In the genomic region with DNA sequence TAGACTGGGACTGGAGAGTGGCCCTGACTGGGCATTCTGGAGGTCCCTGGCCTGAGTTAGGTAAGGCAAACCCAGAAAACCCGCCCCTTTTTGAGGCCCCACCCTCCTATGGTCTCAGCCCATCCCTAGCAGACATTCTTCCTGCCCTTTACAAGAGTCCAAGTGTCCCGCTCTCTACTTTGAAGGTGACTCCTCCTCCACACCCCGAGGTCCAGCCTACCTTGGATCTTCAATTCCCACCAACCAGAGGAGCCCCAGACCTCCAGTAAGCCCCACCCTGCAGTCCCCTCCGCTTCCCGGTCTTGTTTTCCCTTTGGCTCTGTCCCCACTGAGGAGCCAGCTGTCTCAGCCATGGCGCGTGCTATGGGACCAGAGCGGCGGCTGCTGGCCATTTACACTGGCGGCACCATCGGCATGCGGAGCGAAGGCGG, we compare ENCODE assay signal across 9 mouse cellular contexts. TPM values are rescaled to one million over a fixed set of nuclear protein-coding genes. Genes with fewer than 3 reads are reported as not detected.
A peak's percentile ranks its signal among the peaks of the same experiment; 100 is the strongest.
DNase-seq lines count a peak whose midpoint lies in the region; ATAC-seq and TF ChIP-seq lines count a peak whose summit lies in the region.
"Had no signal": no experiment of that assay in that cellular context is flagged by ENCODE, and none has a peak within 500 bp of the region (broad histone marks: within the 10 kb centered on the region; RNA-seq: fewer than 3 reads in every experiment).

A gene (plus strand): TSS at position 139 of the 431 bp plus-strand sequence.

- whole genome bisulfite sequencing in heart, embryonic 12.5 days, result 2% methylated on average over 14 of the region's 14 CpGs
- under 1% methylated on average over 14 of the region's 14 CpGs for WGBS in kidney, postnatal 0 days
- under 1% methylated on average over 14 of the region's 14 CpGs for WGBS in neural tube, embryonic 11.5 days

- H3K4me2 ChIP-seq in heart, embryonic 12.5 days, result peak within 1 kb of the TSS; percentile 65
- H3K4me2 ChIP-seq in kidney, postnatal 0 days (ENCODE audit: low read length), result peak within 1 kb of the TSS; percentile 46
- H3K4me2 ChIP-seq in neural tube, embryonic 11.5 days (ENCODE audit: low read depth), result peak within 1 kb of the TSS; percentile 30

- peaks cover 60% of the 10 kb centered on the region for H3K27me3 ChIP-seq in heart, embryonic 12.5 days (replicated peaks)
- H3K27me3 ChIP-seq in kidney, postnatal 0 days (ENCODE audit: insufficient read depth, low read length), result no peaks in the 10 kb centered on the region
- H3K27me3 ChIP-seq in neural tube, embryonic 11.5 days (ENCODE audit: control insufficient read depth, insufficient read depth, low read length), result no peaks in the 10 kb centered on the region

- TF ChIP-seq CTCF in kidney, postnatal 0 days (IDR thresholded peaks at IDR 0.05; ENCODE audit: low read depth), result no peak

- no peaks in the 10 kb centered on the region for H3K9me3 ChIP-seq in heart, embryonic 12.5 days (replicated peaks)
- H3K9me3 ChIP-seq in kidney, postnatal 0 days (replicated peaks; ENCODE audit: low read length), result no peaks in the 10 kb centered on the region
- H3K9me3 ChIP-seq in neural tube, embryonic 11.5 days (ENCODE audit: control insufficient read depth, low read length), result no peaks in the 10 kb centered on the region
- H3K9me3 ChIP-seq: G1E had no signal

- peak; percentile 34 to 65 for DNase-seq in lung, adult 18-20 months
- DNase-seq in lung, postnatal 25 days (ENCODE audit: low spot score), result no peak
- DNase-seq in kidney, postnatal 0 days (ENCODE audit: low spot score), result peak; percentile 73
- peak; percentile 31 for DNase-seq in neural tube, embryonic 11.5 days (ENCODE audit: low spot score)
- DNase-seq in cerebellum, adult 9-10 months, result no peak
- DNase-seq in left cerebral cortex, adult 18-20 months (ENCODE audit: low spot score in 2 of 2), result no peak

- H3K27ac ChIP-seq in heart, embryonic 12.5 days (ENCODE audit: poor library complexity, severe bottlenecking), result no peak within 1 kb of the TSS
- no peak within 1 kb of the TSS for H3K27ac ChIP-seq in kidney, postnatal 0 days
- no peak within 1 kb of the TSS for H3K27ac ChIP-seq in neural tube, embryonic 11.5 days (ENCODE audit: low read depth, low read length)

- peak; percentile 73 for ATAC-seq in heart, embryonic 12.5 days (ENCODE audit: insufficient number of reproducible peaks, low FRiP score)
- peak; percentile 71 for ATAC-seq in kidney, postnatal 0 days (replicated peaks; ENCODE audit: low FRiP score, low read depth)
- ATAC-seq in neural tube, embryonic 11.5 days (ENCODE audit: insufficient read depth, low FRiP score, low TSS enrichment), result no peak
- no peak for ATAC-seq in granulocyte monocyte progenitor cell, adult 5-6 weeks (replicated peaks; ENCODE audit: poor library complexity, severe bottlenecking)

- peak within 1 kb of the TSS; percentile 21 for H3K9ac ChIP-seq in heart, embryonic 12.5 days
- H3K9ac ChIP-seq in kidney, postnatal 0 days (ENCODE audit: low read depth, low read length), result no peak within 1 kb of the TSS
- no peak within 1 kb of the TSS for H3K9ac ChIP-seq in neural tube, embryonic 11.5 days (ENCODE audit: low read length)

- H3K36me3 ChIP-seq in heart, embryonic 12.5 days, result no peaks in the 10 kb centered on the region
- no peaks in the 10 kb centered on the region for H3K36me3 ChIP-seq in kidney, postnatal 0 days (ENCODE audit: insufficient read depth, low read length)
- no peaks in the 10 kb centered on the region for H3K36me3 ChIP-seq in neural tube, embryonic 11.5 days (ENCODE audit: control insufficient read depth, insufficient read depth, low read length)
- H3K36me3 ChIP-seq: G1E had no signal

- H3K4me1 ChIP-seq in heart, embryonic 12.5 days (replicated peaks), result peaks cover 9% of the 10 kb centered on the region
- 0 out of 2 replicates have a peak, but pooled peaks cover 6% of the 10 kb centered on the region for H3K4me1 ChIP-seq in kidney, postnatal 0 days (replicated peaks; ENCODE audit: insufficient read depth, low read length)
- H3K4me1 ChIP-seq in neural tube, embryonic 11.5 days (ENCODE audit: control insufficient read depth, insufficient read depth, low read length), result no peaks in the 10 kb centered on the region

- H3K4me3 ChIP-seq in heart, embryonic 12.5 days, result peak within 1 kb of the TSS; percentile 28
- H3K4me3 ChIP-seq in kidney, postnatal 0 days (replicated peaks; ENCODE audit: low read depth, low read length), result peak within 1 kb of the TSS; percentile 6
- H3K4me3 ChIP-seq in neural tube, embryonic 11.5 days (ENCODE audit: low read depth, low read length), result no peak within 1 kb of the TSS

RNA-seq across cellular contexts. Expression of the gene that starts here (rescaled TPM):
- 0.45 and 2.2 TPM in 2 replicates for polyA plus RNA-seq in heart, embryonic 12.5 days (2016; fragmentation: Nextera tagmentation; extraction: Ambion mirVana)
- polyA plus RNA-seq in kidney, postnatal 0 days (2015; fragmentation: Nextera tagmentation; extraction: Ambion mirVana), result 2.2 and 2.3 TPM in 2 replicates
- polyA plus RNA-seq in neural tube, embryonic 11.5 days (2014; fragmentation: Nextera tagmentation; extraction: Ambion mirVana), result 0.69 and 0.73 TPM in 2 replicates
- total RNA-seq in granulocyte monocyte progenitor cell, adult 5-6 weeks (2014; fragmentation: Nextera tagmentation), result not detected in 2 replicates
- total RNA-seq in granulocyte monocyte progenitor cell, adult 5-6 weeks (2017), result not detected in 2 replicates
- total RNA-seq in left cerebral cortex, adult 18-20 months (2021), result 1 to 10 TPM; 4.9 to 7.1 TPM
- polyA plus RNA-seq: G1E had no signal

Comparison
In these comparisons a context has a peak if more than half of its experiments do, and no peak if none do; other contexts are left out.
1. RNA of the gene that starts here (total RNA-seq): 4.9 to 7.1 TPM in left cerebral cortex, adult 18-20 months; not detected in granulocyte monocyte progenitor cell, adult 5-6 weeks; every median in the first group is over 4 times any median in the second.
2. DNase-seq: peak in lung, adult 18-20 months (2 of 2) and kidney, postnatal 0 days (single experiment); none in lung, postnatal 25 days (single experiment), cerebellum, adult 9-10 months (single experiment) and left cerebral cortex, adult 18-20 months (0 of 2).
3. Peak in DNase-seq and H3K4me2 ChIP-seq in neural tube, embryonic 11.5 days; RNA of the gene not detected or under 1 TPM.
4. ATAC-seq: peak in heart, embryonic 12.5 days (single experiment) and kidney, postnatal 0 days (single experiment); none in neural tube, embryonic 11.5 days (single experiment) and granulocyte monocyte progenitor cell, adult 5-6 weeks (single experiment).
5. Peak in every context shown above with its lines, with median percentiles within 50 percentile points of each other: H3K4me2 ChIP-seq.